Mouse (Mus musculus): ENCODE data around the gene Pklr.

Gene Pklr

DNA sequence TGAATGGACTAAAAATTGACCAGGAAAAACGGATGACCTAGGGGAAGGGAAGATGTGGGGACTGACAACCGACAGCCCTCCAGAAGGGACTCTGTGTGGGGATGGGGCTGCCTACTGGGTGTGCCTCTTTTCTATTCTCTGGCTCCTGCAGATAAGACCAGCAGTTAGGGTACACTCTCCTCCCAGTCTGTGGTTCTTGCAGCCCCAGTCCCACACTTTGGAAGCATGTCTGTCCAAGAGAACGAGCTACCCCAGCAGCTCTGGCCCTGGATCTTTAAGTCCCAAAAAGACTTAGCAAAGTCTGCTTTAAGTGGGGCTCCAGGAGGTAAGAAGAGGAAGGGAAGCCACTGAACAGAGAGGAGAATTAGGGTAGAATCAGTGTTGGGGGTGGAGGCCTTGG lies at the start of gene Pklr:
Pklr (plus strand) TSS at position 185 of the 400 bp plus-strand sequence.
- DNase-seq (ENCODE audit: low spot score) = no peak

DNA sequence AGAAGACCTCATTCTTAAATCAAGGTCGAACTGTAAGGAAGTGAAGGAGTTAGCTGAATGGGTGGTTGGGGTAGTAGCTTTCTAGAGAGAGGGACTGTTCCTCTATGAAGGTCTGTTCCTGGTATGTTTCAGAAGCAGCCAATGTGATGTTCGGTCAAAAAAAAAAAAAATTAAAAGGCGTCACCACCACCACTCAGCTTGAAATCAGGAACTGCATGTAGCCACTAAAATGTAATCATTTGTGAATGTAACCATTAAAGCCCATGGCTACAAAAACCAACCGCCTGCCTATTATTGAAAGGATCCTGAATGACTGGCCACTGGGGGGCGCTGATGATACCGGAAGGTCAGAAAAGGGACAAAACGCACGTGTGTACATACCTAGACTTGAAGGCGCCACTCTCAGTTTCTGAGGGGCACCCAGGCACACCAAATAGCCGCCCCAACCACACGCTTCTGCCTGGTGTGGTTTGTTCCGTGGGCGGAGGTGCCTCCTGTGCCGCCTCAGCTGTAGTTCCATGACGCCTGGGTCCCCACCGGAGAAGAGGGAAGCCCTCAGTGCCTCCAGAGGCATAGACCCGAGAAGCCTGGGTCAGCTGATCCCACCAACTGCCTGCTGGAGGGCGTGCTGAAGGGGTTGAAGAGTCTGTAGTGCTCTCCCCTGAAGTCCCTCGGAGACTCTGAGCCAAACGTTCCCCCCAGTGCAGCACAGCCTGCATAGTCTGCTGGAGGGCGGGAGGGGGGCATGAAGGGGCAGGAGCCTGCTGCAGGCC lies 48.4 kb upstream of the Pklr start:
- peak; percentile 67 for DNase-seq (ENCODE audit: low spot score)

DNA sequence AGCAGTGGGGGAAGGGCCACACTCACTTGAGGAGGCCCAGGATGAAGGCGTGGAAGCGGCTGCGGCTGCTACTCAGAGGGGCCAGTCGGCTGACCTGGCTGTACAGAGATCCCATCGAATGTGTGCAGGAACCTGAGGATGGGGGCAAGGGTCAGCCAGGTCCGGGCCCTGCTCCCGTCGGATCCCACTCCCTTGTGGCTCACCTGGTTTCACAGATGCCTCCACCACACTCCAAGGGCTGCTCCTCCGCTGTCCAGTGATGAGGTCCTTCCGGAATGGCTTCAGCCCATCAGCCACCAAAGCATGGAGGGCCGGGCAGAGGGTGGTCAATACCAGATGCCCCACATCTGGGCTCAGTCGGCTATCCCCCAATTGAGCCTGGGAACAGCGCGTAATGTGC lies 47.0 kb upstream of the Pklr start:
- DNase-seq (ENCODE audit: low spot score) = no peak

DNA sequence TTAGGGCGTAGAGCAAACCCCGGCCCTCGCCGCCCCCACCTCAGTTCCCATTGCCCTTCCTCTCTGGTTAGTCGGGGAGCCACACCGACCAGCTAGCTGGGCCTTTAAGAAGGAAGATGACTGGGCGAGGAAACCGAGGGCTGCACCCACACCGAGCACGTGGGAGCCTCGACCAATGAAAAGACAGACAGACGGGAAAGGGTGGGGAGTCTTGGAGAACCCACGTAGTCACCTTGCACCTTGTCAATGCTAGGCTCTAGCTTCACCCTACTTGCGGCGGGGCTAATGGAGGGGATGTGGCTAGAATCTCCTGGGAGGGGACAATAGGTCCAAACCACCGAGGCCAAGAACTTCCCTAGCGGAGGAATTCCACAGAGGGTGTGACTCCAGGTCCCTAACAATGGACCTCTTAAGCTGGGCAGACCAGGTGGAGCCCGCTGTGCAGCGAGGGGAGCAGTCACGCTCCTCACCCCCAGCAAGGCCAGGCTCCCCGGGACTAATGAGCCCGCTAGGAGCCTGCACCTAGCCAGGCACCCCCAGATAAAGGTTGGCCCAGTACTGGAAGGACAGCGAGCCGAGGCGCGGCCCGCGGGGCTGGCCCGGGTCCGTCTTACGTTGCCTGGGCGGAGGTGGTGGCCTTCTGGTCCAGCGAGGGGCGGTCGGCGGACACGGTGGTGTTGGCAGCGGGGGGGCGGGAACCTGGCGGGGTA lies 45.9 kb upstream of the Pklr start:
- DNase-seq (ENCODE audit: low spot score) = peak; percentile 58

DNA sequence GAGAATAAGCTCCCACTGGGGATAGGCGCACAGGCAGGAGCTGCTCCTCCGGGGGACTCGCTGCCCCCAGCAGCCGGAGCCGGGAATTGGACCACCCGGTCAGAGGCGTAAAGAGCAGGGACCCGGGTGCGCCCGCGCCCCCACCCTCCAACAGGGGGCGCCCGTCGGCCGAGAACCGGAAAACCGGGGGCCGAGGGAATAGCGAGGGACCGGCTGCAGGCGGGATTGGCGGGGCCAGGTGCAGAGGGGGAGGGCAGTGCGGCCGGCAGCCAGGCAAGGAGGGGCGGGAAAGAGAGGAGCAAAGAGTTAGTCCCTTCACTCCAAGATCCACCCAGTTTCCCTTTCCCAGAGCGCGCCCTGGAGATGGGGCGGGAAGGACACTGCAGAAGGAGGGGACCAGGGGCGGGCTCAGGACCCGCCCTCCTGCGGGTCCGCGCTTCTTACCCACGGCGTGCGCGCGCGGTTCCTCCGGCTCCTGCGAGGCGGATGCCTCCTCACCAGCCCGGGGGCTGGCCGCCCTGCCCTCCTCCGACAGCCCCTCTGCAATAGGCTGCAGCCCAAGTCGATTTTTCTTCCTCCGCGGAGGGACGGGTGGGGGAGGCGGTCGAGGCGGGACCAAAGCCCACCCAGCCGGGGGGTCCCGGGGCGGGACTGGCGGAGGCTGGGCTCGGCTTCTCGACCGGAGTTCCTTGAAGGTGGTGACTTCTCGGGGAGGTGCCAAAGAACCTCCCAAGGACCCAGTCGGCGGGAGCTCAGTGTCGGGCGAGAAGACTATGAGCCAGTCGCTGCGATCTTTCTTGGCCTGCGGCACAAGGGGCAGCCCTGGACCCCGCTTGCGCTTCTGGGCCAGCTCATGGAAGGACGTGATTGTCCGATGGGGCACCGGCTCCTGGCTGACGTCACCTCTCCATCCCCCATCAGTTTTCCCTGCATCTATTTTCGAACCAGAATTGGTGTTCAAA lies 45.0 kb upstream of the Pklr start:
- DNase-seq (ENCODE audit: low spot score) = peak; percentile 84

DNA sequence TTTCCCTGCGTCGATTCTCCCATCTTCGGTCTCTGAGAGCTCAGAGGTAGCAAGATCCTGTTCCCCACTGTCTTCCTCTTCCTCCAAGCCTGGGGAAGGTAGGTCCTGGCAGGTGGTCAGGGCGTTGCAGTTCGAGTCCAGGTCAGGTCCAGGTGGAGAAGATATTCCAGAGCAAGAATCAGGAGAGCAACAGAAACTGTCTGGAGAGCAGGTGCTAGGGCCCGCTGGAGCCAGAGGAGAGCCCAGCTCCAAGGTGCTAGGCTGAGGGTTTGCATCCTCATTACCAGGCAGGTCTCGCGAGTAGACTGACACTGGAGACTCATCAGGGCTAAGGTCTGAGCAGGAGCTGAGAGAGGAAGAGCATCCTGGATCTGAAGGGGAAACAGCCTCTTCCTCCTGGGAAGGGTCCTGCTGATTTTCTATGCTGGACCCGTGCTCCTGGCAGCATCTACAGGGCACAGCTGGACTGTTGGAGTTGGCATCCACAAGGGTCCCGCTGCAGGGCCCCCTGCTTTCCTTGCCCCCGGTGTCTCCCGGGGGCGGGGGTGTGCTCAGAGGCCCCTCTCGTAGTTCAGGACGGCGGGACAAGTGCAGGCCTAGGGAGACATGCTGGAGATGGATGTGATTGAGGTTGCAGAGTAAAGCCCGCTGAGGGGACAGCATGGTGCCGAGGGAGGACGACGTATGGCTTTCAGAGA lies 44.0 kb upstream of the Pklr start:
- no peak for DNase-seq (ENCODE audit: low spot score)

DNA sequence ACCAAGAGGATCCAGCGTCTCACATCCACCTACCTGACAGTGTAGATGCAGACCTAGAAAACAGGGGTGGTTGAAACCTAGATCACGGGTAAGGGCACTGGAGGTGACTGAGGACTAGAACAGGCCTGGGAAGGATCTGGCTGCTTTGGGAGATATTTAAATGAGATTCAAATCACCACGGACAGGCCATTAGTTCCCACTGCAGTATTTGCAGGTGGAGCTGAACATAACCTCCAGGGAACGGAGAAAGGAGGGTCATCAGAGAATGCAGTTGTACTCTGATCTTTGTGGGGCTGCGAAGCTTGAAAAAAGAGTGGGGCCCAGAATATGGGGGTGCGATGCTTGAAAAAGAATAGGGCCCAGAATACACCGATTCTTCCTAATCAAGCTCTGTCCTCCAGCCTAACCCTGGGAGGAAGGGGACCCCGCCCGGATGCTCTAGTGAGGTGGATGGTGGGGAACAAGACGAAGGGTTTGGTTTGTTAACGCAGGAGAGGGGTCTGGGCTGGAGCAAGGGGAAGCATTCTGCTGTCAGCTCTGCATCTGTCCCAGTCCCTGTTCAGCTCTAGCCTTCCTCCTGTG lies 43.3 kb upstream of the Pklr start:
- no peak for DNase-seq (ENCODE audit: low spot score)

DNA sequence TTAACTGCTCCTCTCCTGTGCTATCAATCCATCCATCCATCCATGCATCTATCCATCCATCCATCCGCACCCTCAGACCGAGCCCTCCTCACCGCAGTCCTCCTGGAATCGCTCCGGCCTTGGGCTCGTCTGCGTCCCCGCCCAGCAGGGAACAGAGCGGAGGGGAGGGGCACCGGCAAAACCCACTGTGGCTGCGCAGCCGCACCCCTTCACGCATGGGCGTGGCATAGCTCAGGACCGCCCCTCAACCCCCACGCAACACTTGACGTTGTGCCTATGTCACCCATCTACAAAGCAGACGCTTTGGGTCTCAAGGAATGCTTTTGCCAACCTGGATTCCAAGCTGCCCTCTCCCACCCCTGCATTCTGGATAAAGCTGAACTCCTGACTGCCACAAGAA lies 42.8 kb upstream of the Pklr start, which contains the start of gene Rusc1:
Rusc1 (minus strand) TSS at position 137 of the 400 bp plus-strand sequence.
- DNase-seq (ENCODE audit: low spot score) = peak; percentile 79

DNA sequence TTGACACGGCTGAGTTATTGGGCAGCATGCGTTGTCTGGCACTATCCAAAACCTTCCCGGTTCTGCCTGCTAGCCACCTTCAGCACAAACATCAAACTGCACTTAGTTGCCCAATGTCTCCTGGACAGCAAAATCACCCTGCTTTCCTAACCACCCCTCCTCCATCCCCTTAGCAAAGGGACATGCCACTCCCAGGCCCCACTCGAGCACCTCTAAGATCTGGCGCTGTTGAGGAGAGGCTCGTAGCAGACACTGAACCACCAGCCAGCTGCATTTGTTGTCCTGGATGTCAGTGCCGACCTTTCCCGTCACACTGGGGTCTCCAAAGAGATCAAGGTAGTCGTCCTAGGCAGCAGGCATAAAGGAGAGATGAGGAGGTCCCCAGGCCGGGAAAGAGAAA lies 41.9 kb upstream of the Pklr start:
- no peak for DNase-seq (ENCODE audit: low spot score)

DNA sequence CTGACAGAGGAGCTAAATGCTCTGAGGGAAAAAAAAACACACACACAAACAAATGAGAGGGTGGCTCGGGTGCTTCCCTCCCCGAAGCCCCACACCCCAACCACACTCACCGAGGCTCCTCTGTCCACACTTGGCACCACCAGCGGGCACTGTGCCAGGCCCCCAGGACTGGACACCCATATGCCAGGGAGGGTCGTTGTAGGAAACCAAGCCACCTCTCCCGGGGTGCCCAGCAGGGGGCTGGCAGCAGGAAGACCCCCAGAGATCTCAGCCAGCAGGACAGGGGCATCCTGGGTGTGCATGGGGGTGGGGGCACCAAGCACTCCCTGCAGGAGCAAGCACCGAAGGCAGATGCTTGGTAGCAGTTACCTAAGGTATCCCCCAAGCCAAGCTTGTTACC lies 35.1 kb upstream of the Pklr start, which contains the start of gene Gm43738:
Gm43738 (minus strand) TSS at position 289 of the 400 bp plus-strand sequence.
- no peak for DNase-seq (ENCODE audit: low spot score)

DNA sequence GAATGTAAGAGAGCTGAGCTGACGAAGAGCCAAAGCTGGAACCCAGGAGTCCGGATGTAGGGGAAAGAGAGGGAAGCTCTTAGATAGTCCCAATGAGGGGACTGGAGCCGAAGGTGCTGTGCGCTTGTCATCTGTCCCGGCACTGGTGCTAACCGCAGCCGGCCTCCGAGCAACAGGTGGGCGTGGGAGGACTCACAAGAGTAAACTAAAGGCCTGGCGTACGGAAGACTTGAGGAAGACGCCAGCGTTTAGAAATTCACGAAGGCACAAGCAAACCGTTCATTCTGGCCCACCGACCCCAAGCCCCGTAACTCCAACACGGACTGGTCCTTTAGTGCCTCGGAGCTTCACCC lies 34.5 kb upstream of the Pklr start:
- no peak for DNase-seq (ENCODE audit: low spot score)

DNA sequence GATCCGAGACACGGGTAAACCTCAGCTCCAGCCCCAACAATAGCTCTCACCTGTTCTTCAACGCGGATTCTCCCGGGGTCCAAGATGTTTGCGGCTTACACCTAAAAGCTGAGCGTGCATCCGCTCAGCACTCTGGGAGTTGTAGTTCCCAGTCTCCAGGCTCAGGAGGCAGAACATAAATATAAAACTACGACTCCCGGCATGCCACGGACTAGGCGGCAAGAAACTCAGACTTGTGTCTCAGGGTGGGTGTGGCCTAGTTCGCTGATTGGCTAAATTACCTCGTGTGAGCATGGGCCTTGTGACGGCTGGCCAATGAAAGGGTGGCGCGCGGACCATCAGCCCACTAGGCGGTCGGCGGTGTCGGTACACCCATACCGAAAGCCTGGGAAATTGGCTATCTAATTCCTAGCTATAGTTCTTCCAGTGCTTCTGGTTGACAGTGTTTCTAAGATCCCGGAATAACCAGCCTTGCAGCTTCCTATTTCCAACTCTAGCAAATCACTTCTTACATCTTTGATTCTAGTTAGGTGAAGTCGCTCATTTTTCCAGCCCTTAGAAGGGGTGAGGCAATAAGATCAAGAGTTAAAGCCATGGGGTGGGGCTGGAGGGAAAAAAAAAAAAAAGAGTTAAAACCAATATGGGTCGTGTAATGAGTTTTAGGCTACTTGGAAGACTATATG lies 34.0 kb upstream of the Pklr start, which contains the start of gene Fdps:
Fdps (minus strand) TSS at position 148 of the 683 bp plus-strand sequence.
- DNase-seq (ENCODE audit: low spot score) = peak; percentile 76

DNA sequence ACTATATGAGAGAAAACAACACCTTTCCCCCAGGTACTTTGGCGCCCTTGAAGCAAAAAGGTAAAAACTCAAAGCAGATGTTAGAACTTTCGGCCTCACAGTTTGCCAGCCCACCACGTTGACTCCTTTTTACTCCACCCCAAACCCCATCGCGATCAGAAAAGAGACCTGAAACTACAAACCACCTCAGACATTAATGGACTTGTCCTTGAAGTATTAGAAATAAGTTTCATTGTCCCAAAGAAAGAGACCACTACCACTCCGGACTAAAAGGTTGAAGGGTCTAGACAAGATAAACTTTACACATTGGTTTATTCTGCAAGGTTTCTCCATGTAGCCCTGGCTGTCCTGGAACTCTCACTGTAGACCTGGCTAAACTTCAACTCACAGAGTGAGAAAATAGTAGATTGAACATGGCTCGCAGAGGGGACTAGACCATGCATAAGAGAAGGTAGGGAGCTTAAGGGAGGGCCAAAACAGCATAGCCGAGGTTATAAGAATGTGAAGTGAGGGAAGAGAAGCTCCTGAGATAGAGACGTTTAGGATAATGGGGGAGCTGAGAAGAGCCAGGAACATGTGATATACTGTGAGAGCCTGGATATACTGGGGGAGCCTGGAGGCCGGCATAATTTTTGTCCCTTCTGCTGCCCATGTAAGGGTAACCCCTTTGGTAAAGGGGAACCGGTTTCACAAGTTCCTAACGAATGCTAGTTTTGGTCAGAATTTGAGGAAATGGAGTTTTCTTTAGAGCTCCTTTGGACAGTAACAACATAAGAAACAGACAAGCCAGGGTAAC lies 33.2 kb upstream of the Pklr start:
- no peak for DNase-seq (ENCODE audit: low spot score)

DNA sequence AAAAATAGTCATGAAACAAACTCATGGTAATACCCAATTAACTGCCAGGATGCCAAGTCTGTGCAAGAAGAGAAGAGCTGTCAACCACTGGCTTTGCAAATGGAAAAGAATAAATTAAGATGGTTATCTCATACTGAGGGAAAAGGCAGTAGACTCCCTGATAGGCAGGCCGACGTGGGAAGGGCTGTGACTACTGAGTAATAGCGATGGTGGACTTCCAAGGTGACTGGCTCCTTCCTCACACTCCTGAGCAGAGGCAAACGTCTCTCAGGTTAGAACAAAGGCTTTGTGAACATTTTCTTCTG lies 32.7 kb upstream of the Pklr start:
- no peak for DNase-seq (ENCODE audit: low spot score)

DNA sequence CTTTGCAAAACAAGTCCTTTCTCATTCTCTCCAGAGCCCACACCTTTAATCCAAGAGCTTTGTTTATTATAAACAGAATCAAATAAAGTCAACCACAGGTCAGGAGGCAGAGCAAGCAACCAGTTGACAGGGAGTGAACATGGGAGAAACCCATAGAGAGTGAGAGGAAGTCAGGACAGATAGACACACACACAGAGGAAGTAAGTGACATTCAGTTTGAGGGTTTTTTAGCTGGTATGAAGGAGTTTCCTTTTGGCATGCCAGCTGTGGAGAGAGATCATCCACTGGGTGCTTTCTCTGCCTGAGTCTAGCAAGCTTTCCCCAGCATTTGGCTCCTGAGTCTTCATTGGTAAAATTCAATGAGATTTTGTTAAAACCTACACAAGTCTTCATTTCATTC lies 29.1 kb upstream of the Pklr start:
- DNase-seq (ENCODE audit: low spot score) = no peak

DNA sequence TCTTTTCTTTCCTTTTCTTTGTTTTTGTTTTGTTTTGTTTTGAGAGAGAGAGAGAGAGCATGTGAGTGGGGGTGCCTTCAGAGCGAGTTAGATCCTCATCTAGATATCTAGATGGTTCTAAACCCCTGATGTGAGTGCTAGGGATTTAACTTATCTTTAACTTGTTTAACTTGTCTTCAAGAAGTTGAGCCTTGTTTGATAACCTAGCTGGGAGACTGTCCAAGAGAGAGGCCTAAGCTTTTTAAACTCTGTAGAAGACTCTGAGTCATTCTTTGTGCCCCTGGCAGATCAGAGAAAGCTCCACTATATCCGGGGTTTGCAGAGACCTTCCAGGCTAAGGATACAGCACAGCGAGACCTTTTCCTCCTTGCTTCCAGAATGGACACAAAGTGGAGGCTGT lies 28.4 kb upstream of the Pklr start:
- no peak for DNase-seq (ENCODE audit: low spot score)

DNA sequence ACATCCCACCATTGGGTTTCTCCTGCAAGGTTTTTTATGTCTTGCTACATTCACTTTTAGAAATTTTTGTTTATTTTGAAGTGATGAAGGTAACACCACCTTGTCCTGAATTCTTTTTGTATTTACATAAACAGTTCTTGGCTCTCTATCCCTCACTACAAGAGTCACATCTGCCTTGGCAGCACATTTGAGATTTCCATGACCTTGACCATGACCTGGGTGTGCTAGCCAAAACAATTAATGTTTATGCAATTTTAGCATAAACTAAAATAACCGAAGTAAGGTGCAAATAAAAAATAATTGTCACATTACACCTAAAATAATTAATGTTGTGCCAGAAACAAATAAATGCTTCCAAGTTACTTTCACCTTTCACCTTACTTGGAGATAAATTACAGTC lies 27.8 kb upstream of the Pklr start:
- DNase-seq (ENCODE audit: low spot score) = no peak

DNA sequence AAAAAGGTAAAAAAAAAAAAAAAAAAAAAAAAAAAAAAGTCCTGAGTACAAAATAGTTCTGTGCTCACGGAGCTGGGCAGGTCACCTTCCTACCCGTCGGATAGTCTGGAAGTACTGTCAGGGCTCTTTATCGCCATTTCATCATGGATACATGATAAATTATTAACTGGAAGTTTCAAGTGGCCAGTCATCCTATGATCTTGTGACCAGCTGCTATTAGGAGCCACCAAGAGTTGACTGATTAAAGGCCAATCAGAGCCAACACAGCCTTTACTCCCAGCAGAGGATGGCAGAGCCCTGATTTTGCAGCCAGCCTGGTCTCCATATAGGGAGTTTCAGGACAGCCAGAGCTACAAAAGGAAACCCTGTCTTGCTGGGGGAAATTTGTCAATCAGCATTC lies 22.9 kb upstream of the Pklr start:
- no peak for DNase-seq (ENCODE audit: low spot score)

DNA sequence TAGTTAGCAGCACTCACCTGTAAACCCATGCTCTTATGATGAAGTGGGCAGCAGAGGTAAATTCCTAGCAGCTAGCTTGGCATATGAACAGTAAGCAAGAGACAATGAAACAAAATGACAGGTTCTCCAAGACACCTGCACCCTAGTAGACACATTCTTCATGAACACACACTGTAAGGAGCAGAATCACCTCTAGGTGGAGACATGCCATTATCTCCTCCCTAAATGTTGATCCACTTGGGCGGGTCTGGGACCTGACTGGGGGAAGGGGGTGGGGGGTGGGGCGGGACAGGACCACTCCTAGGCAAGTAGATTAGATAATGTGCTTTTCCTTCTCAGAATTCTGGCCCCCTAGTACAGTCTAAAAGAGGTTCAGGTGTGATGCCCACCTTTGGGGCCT lies 20.4 kb upstream of the Pklr start:
- DNase-seq (ENCODE audit: low spot score) = no peak

DNA sequence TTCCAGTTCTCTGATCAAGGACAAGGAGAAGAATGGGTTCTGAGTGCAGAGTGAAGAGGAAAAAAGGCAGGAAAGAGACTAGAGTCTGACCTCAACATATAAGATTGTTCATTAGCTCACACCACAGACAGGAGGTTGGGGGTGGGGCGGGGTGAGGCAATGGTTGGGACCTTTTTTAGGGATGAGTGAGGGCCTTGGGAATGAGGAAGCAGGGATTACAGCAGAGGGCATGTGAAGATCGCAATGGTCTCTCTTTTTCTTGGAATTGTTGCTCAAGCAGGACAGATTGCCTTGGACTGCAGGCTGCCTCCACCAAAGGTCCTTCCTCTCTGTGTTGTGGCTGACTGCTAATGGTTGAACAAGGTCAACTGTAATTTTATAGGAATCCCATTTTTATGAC lies 12.6 kb upstream of the Pklr start:
- no peak for DNase-seq (ENCODE audit: low spot score)

All from ovary, postnatal 14 days (tissue).